Mouse (Mus musculus) heart, postnatal 0 days (tissue): Measurements from ENCODE around the gene Stoml1.

Source experiments
- CTCF ChIP-seq: IDR thresholded peaks from 2 replicates; pipeline ENCODE4 v1.5.1; 2016; ENCODE audit warnings: antibody characterized with exemption, control low read depth, low read depth
- EP300 ChIP-seq: IDR thresholded peaks from 2 replicates; pipeline ENCODE4 v1.6.1; 2016; ENCODE audit warnings: antibody characterized with exemption, low read depth

GRCm38 (mm10) chr9:58250322-58250721 is 2.6 kb upstream of the Stoml1 start:
- TF ChIP-seq EP300, result no peak
- no peak for TF ChIP-seq CTCF
